Mouse (Mus musculus) forebrain, embryonic 13.5 days (tissue): ENCODE measurements around the gene Faf1. TPM values are rescaled to one million over a fixed set of nuclear protein-coding genes. Genes with fewer than 3 reads are reported as not detected.

Experiments used
- ATAC-seq: fragments of 200-750 bp; cut with Nextera tagmentation; 2 replicates; pipeline ENCODE4 v1.8.0; 2017
- H3K27ac ChIP-seq: fragments of 300-500 bp; sonication (generic); 2 replicates; pipeline ENCODE4 v1.5.1; 2015; ENCODE audit warnings: inconsistent platforms, mild to moderate bottlenecking, moderate library complexity
- H3K27me3 ChIP-seq: fragments of 300-500 bp; sonication (generic); 2 replicates; pipeline ENCODE4 v1.6.1; 2015; ENCODE audit warnings: mild to moderate bottlenecking, inconsistent platforms
- H3K36me3 ChIP-seq: fragments of 300-500 bp; sonication (generic); 2 replicates; pipeline ENCODE4 v1.6.1; 2015; ENCODE audit warnings: mild to moderate bottlenecking, inconsistent platforms; ENCODE audit not compliant: poor library complexity, severe bottlenecking
- H3K4me1 ChIP-seq: fragments of 300-500 bp; sonication (generic); 2 replicates; pipeline ENCODE4 v1.6.1; 2015; ENCODE audit warnings: inconsistent platforms
- H3K4me2 ChIP-seq: fragments of 300-500 bp; sonication (generic); 2 replicates; pipeline ENCODE4 v1.6.1; 2015; ENCODE audit warnings: inconsistent platforms, mild to moderate bottlenecking, moderate library complexity
- H3K4me3 ChIP-seq: fragments of 300-500 bp; sonication (generic); 2 replicates; pipeline ENCODE4 v1.5.1; 2015; ENCODE audit warnings: mild to moderate bottlenecking, inconsistent platforms
- H3K9ac ChIP-seq: fragments of 300-500 bp; sonication (generic); 2 replicates; pipeline ENCODE4 v1.6.1; 2015; ENCODE audit warnings: mild to moderate bottlenecking, inconsistent platforms
- H3K9me3 ChIP-seq: fragments of 300-500 bp; sonication (generic); replicated peaks from 2 replicates; pipeline ENCODE4 v1.6.1; 2016; ENCODE audit warnings: inconsistent platforms
- WGBS: fragments of 180-500 bp; shearing (Covaris S2); methylation state at CpG from one replicate; pipeline ENCODE4 v1.1.7; 2015; 5-methylcytosine and 5-hydroxymethylcytosine counted together
- polyA plus RNA-seq: library from polyadenylated mRNA; unstranded; fragments of >200 nt; fragmentation: Nextera tagmentation; extraction: Ambion mirVana; gene quantifications from 2 replicates; pipeline ENCODE4 v1.2.1, GENCODE M21; 2015

The Faf1 gene
- polyA plus RNA-seq, 1 experiment from 2014 or later: 30.4 TPM

DNA sequence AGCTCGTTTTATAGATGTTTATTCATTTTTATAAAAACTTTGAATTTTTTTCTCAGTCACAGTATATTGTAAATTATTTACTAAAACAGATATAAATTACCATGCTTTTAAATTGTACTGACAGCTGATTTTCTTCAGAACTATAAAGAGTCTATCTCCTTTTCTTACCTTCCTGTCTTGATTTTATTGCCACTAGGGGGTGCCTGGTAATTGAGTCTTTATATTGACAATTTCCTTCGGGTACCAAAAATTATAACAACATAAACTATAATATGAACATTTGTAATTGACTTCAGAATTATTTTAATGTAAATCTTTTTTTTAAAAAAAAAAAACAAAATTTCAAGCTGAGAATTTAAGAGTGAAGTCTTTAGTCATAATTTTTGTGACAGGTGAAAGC is 67.6 kb downstream of the Faf1 start:
- no peaks in the 10 kb centered on the region for H3K4me1 ChIP-seq
- no peaks in the 10 kb centered on the region for H3K27me3 ChIP-seq
- no peak for ATAC-seq
- H3K4me2 ChIP-seq: no peak overlapping the region
- no peak overlapping the region for H3K27ac ChIP-seq
- no peak overlapping the region for H3K4me3 ChIP-seq
- H3K9me3 ChIP-seq: no peaks in the 10 kb centered on the region
- 73% methylated on average over 2 of the region's 2 CpGs for WGBS
- H3K36me3 ChIP-seq: no peaks in the 10 kb centered on the region
- no peak overlapping the region for H3K9ac ChIP-seq

DNA sequence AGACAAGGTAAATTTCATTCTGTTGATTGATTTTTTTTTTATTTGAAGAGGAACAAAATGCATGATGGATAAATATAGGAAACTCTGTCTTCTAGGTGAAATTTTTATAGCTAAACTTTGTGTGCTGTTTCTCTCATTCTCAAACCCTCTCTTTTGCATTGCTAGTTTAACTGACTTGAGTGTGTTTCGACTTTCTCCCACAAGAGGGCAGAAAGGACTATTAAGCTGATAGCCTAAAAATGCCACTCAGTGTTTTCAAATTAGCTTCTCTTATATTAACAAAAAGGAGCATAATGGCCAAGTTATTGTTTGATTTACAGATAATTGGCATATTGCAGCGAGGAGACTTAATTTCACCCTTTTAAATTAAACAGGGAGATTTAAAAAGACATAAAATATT is 82.6 kb downstream of the Faf1 start:
- no peaks in the 10 kb centered on the region for H3K9me3 ChIP-seq
- H3K4me2 ChIP-seq: no peak overlapping the region
- no peak for ATAC-seq
- 4% methylated on average over 2 of the region's 2 CpGs for WGBS
- H3K27me3 ChIP-seq: peaks cover 14% of the 10 kb centered on the region
- no peak overlapping the region for H3K27ac ChIP-seq
- no peaks in the 10 kb centered on the region for H3K36me3 ChIP-seq
- no peak overlapping the region for H3K9ac ChIP-seq
- 0 out of 2 replicates have a peak, but pooled peaks cover 9% of the 10 kb centered on the region for H3K4me1 ChIP-seq
- H3K4me3 ChIP-seq: no peak overlapping the region

GRCm38 (mm10) chr4:109759901-109760300 is 83.5 kb downstream of the Faf1 start:
- H3K36me3 ChIP-seq: no peaks in the 10 kb centered on the region
- no peak overlapping the region for H3K9ac ChIP-seq
- H3K4me2 ChIP-seq: no peak overlapping the region
- H3K4me1 ChIP-seq: 0 out of 2 replicates have a peak, but pooled peaks cover 9% of the 10 kb centered on the region
- H3K4me3 ChIP-seq: no peak overlapping the region
- H3K9me3 ChIP-seq: no peaks in the 10 kb centered on the region
- WGBS: 44% methylated on average over 2 of the region's 2 CpGs
- H3K27ac ChIP-seq: no peak overlapping the region; the same call in 1 of the 2 replicates
- H3K27me3 ChIP-seq: peaks cover 14% of the 10 kb centered on the region
- ATAC-seq: no peak

- 55% methylated on average over 3 of the region's 3 CpGs for WGBS
- no peak for ATAC-seq
- no peak overlapping the region for H3K4me2 ChIP-seq
These were observed 84.1 kb downstream of the Faf1 start for GRCm38 (mm10) chr4:109760501-109760900.

GRCm38 (mm10) chr4:109762768-109763501 is 86.5 kb downstream of the Faf1 start:
- Histone ChIP-seq H3K9me3 (no peaks in the 10 kb centered on the region), H3K4me2 (peak overlapping the region; percentile 26; the same call in 1 of the 2 replicates), H3K27ac (peak overlapping the region; percentile 31; the same call in 1 of the 2 replicates), H3K27me3 (peaks cover 21% of the 10 kb centered on the region), H3K9ac (no peak overlapping the region), H3K4me1 (peaks cover 12% of the 10 kb centered on the region; the same call in 1 of the 2 replicates), H3K4me3 (no peak overlapping the region), H3K36me3 (no peaks in the 10 kb centered on the region)
- WGBS: 4% methylated on average over 7 of the region's 7 CpGs
- ATAC-seq: peak; percentile 95

More at GRCm38 (mm10) chr4:109760501-109760900, 84.1 kb downstream of the Faf1 start:
- H3K4me3 ChIP-seq: no peak overlapping the region
- H3K27ac ChIP-seq: no peak overlapping the region
- peaks cover 16% of the 10 kb centered on the region for H3K27me3 ChIP-seq
- H3K36me3 ChIP-seq: no peaks in the 10 kb centered on the region
- no peak overlapping the region for H3K9ac ChIP-seq
- H3K9me3 ChIP-seq: no peaks in the 10 kb centered on the region
- peaks cover 11% of the 10 kb centered on the region; the same call in 1 of the 2 replicates for H3K4me1 ChIP-seq

- Histone ChIP-seq H3K4me3 (no peak overlapping the region), H3K27me3 (peaks cover 15% of the 10 kb centered on the region), H3K9ac (no peak overlapping the region), H3K27ac (no peak overlapping the region), H3K4me1 (peaks cover 4% of the 10 kb centered on the region; the same call in 1 of the 2 replicates), H3K4me2 (no peak overlapping the region), H3K36me3 (no peaks in the 10 kb centered on the region), H3K9me3 (no peaks in the 10 kb centered on the region)
- 72% methylated on average over 1 of the region's 1 CpGs for WGBS
- no peak for ATAC-seq
These were observed 92.7 kb downstream of the Faf1 start for GRCm38 (mm10) chr4:109769071-109769470.

DNA sequence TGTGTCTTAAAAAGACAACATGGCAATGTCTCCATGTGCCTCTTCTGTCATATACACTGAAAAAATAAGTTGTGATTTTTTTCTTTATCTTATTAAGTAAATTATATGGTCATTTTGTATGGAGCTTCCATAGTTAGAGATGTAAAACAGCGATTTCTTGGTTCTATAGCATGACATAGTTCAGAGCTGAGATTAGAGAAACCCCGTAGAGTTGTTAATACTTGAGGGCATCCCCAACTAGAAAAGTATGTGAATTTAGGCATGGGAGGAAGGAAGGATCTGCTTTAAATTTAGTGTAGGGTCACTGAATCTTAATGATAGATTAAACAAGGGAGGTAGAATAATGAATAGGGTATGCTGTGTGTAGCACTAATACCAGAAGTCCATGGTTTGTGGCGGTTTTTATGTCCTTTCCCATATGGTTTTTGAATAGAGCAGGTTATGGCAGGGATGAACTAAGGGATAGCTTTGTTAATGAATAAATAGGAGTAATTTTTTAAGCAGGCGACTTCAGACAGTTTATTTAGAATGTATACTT is 106.3 kb downstream of the Faf1 start:
- WGBS: 15% methylated on average over 4 of the region's 4 CpGs
- Histone ChIP-seq H3K27ac (no peak overlapping the region), H3K4me1 (peaks cover 12% of the 10 kb centered on the region), H3K36me3 (no peaks in the 10 kb centered on the region), H3K27me3 (peaks cover 3% of the 10 kb centered on the region), H3K9ac (no peak overlapping the region), H3K9me3 (no peaks in the 10 kb centered on the region), H3K4me2 (no peak overlapping the region), H3K4me3 (no peak overlapping the region)
- ATAC-seq: no peak

DNA sequence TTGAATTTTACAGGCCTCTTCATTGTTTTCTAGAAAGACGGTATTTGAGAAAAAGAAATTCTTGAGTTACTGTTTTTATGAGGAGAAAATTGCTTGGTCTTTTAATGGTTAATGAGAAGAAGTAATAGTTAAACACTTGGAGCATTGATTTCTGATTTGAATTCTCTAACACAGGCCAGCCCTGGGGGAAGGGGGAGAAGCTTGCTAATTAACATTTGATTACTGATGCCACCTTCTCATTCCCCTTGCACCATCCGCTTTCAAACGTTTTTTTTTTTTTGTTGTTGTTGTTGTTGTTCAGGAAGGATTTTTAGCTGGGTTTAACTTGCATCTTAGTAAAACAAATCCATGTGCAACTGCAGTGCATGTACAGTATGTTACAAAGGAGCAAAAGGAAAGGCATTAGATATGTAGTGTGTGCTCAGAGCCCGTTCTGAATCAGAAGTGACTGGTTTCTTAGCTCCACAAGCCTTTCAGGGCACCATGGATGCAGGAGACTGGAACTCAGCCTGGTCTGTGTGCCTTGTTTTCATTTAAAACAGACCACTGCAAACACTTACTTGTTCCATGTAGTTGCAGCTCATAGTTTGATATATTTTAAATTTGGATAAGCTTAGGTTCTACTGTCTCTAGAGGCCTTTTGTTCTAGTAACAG is 113.1 kb downstream of the Faf1 start:
- 9% methylated on average over 4 of the region's 4 CpGs for WGBS
- Histone ChIP-seq H3K27me3 (peaks cover 3% of the 10 kb centered on the region; the same call in 1 of the 2 replicates), H3K4me1 (peaks cover 20% of the 10 kb centered on the region; the same call in 1 of the 2 replicates), H3K9me3 (no peaks in the 10 kb centered on the region), H3K4me2 (peak overlapping the region; percentile 25; the same call in 1 of the 2 replicates), H3K4me3 (no peak overlapping the region), H3K36me3 (no peaks in the 10 kb centered on the region), H3K9ac (no peak overlapping the region), H3K27ac (peak overlapping the region; percentile 77)
- peak; percentile 74; the same call in 1 of the 2 replicates for ATAC-seq

GRCm38 (mm10) chr4:109792331-109792730 is 115.9 kb downstream of the Faf1 start:
- no peak overlapping the region for H3K4me3 ChIP-seq
- H3K4me1 ChIP-seq: peaks cover 20% of the 10 kb centered on the region; the same call in 1 of the 2 replicates
- 20% methylated on average over 2 of the region's 2 CpGs for WGBS
- ATAC-seq: no peak
- H3K9me3 ChIP-seq: no peaks in the 10 kb centered on the region
- no peak overlapping the region for H3K9ac ChIP-seq
- H3K36me3 ChIP-seq: no peaks in the 10 kb centered on the region
- no peak overlapping the region for H3K27ac ChIP-seq
- no peaks in the 10 kb centered on the region for H3K27me3 ChIP-seq
- no peak overlapping the region for H3K4me2 ChIP-seq

- no peak overlapping the region for H3K4me3 ChIP-seq
- 87% methylated on average over 2 of the region's 2 CpGs for WGBS
- no peaks in the 10 kb centered on the region for H3K9me3 ChIP-seq
- H3K36me3 ChIP-seq: no peaks in the 10 kb centered on the region
- H3K4me1 ChIP-seq: peaks cover 23% of the 10 kb centered on the region; the same call in 1 of the 2 replicates
- H3K27me3 ChIP-seq: no peaks in the 10 kb centered on the region
- no peak overlapping the region for H3K9ac ChIP-seq
- ATAC-seq: no peak
- H3K27ac ChIP-seq: no peak overlapping the region
- H3K4me2 ChIP-seq: no peak overlapping the region
These were observed 116.7 kb downstream of the Faf1 start for GRCm38 (mm10) chr4:109793072-109793471.

- H3K4me3 ChIP-seq: no peak overlapping the region
- H3K4me1 ChIP-seq: 0 out of 2 replicates have a peak, but pooled peaks cover 2% of the 10 kb centered on the region
- H3K36me3 ChIP-seq: no peaks in the 10 kb centered on the region
- 73% methylated on average over 10 of the region's 10 CpGs for WGBS
- no peak overlapping the region for H3K27ac ChIP-seq
- no peak overlapping the region for H3K4me2 ChIP-seq
- no peaks in the 10 kb centered on the region for H3K9me3 ChIP-seq
- ATAC-seq: peak; percentile 57; the same call in 1 of the 2 replicates
- H3K9ac ChIP-seq: no peak overlapping the region
- no peaks in the 10 kb centered on the region for H3K27me3 ChIP-seq
These were observed 121.3 kb downstream of the Faf1 start for GRCm38 (mm10) chr4:109797511-109798182.
